Mouse (Mus musculus) hindbrain, embryonic 12.5 days (tissue): ENCODE measurements around the gene Col27a1. TPM values are rescaled to one million over a fixed set of nuclear protein-coding genes. Genes with fewer than 3 reads are reported as not detected.

Source experiments
- ATAC-seq: fragments of 200-750 bp; cut with Nextera tagmentation; 2 replicates; pipeline ENCODE4 v1.8.0; 2017; ENCODE audit warnings: moderate TSS enrichment; ENCODE audit not compliant: low FRiP score
- H3K27ac ChIP-seq: fragments of 300-500 bp; sonication (generic); 2 replicates; pipeline ENCODE4 v1.5.1; 2016; ENCODE audit warnings: mild to moderate bottlenecking
- H3K27me3 ChIP-seq: fragments of 300-500 bp; sonication (generic); 2 replicates; pipeline ENCODE4 v1.6.1; 2016; ENCODE audit warnings: mild to moderate bottlenecking
- H3K36me3 ChIP-seq: fragments of 300-500 bp; sonication (generic); 2 replicates; pipeline ENCODE4 v1.6.1; 2016; ENCODE audit warnings: mild to moderate bottlenecking
- H3K4me1 ChIP-seq: fragments of 300-500 bp; sonication (generic); 2 replicates; pipeline ENCODE4 v1.6.1; 2016
- H3K4me2 ChIP-seq: fragments of 300-500 bp; sonication (generic); replicated peaks from 2 replicates; pipeline ENCODE4 v1.6.1; 2016; ENCODE audit warnings: mild to moderate bottlenecking
- H3K4me3 ChIP-seq: fragments of 300-500 bp; sonication (generic); 2 replicates; pipeline ENCODE4 v1.5.1; 2016; ENCODE audit warnings: mild to moderate bottlenecking
- H3K9ac ChIP-seq: fragments of 300-500 bp; sonication (generic); 2 replicates; pipeline ENCODE4 v1.6.1; 2016; ENCODE audit warnings: mild to moderate bottlenecking, moderate library complexity
- H3K9me3 ChIP-seq: fragments of 300-500 bp; sonication (generic); replicated peaks from 2 replicates; pipeline ENCODE4 v1.6.1; 2016; ENCODE audit warnings: mild to moderate bottlenecking
- WGBS: fragments of 180-500 bp; shearing (Covaris S2); methylation state at CpG from one replicate; pipeline ENCODE4 v1.1.7; 2016; 5-methylcytosine and 5-hydroxymethylcytosine counted together
- polyA plus RNA-seq: library from polyadenylated mRNA; unstranded; fragments of >200 nt; fragmentation: Nextera tagmentation; extraction: Ambion mirVana; gene quantifications from 2 replicates; pipeline ENCODE4 v1.2.1, GENCODE M21; 2016

The Col27a1 gene
- polyA plus RNA-seq, 1 experiment from 2014 or later = 10.5 TPM

- ATAC-seq = peak; percentile 26
- peak overlapping the region; percentile 44; the same call in 1 of the 2 replicates for H3K27ac ChIP-seq
- no peak overlapping the region for H3K9ac ChIP-seq
These were observed 15.1 kb downstream of the Col27a1 start for GRCm38 (mm10) chr4:63228943-63229342.

GRCm38 (mm10) chr4:63229991-63230581 lies 16.3 kb downstream of the Col27a1 start:
- H3K27ac ChIP-seq = no peak overlapping the region
- H3K27me3 ChIP-seq = no peaks in the 10 kb centered on the region
- peak; percentile 24; the same call in 1 of the 2 replicates for ATAC-seq
- H3K4me1 ChIP-seq = peaks cover 32% of the 10 kb centered on the region
- H3K36me3 ChIP-seq = no peaks in the 10 kb centered on the region
- WGBS = 69% methylated on average over 14 of the region's 14 CpGs
- H3K4me3 ChIP-seq = no peak overlapping the region
- no peak overlapping the region for H3K9ac ChIP-seq
- no peak overlapping the region for H3K4me2 ChIP-seq
- H3K9me3 ChIP-seq = no peaks in the 10 kb centered on the region

More at GRCm38 (mm10) chr4:63228943-63229342, 15.1 kb downstream of the Col27a1 start:
- peaks cover 32% of the 10 kb centered on the region for H3K4me1 ChIP-seq
- no peak overlapping the region for H3K4me3 ChIP-seq
- H3K4me2 ChIP-seq = no peak overlapping the region
- WGBS = 53% methylated on average over 5 of the region's 5 CpGs
- H3K36me3 ChIP-seq = no peaks in the 10 kb centered on the region
- H3K9me3 ChIP-seq = no peaks in the 10 kb centered on the region
- H3K27me3 ChIP-seq = no peaks in the 10 kb centered on the region

- Histone ChIP-seq H3K9me3 (no peaks in the 10 kb centered on the region), H3K9ac (no peak overlapping the region)
- WGBS = 50% methylated on average over 1 of the region's 1 CpGs
These were observed 17.3 kb downstream of the Col27a1 start for GRCm38 (mm10) chr4:63231121-63231520.

GRCm38 (mm10) chr4:63232542-63233020 lies 18.8 kb downstream of the Col27a1 start:
- Histone ChIP-seq H3K27me3 (no peaks in the 10 kb centered on the region), H3K36me3 (no peaks in the 10 kb centered on the region), H3K9ac (no peak overlapping the region), H3K9me3 (no peaks in the 10 kb centered on the region), H3K4me2 (no peak overlapping the region), H3K4me1 (peaks cover 26% of the 10 kb centered on the region), H3K27ac (no peak overlapping the region), H3K4me3 (no peak overlapping the region)
- WGBS = 47% methylated on average over 2 of the region's 2 CpGs
- no peak for ATAC-seq

More at GRCm38 (mm10) chr4:63231121-63231520, 17.3 kb downstream of the Col27a1 start:
- Histone ChIP-seq H3K27ac (no peak overlapping the region), H3K36me3 (no peaks in the 10 kb centered on the region), H3K27me3 (no peaks in the 10 kb centered on the region), H3K4me3 (no peak overlapping the region), H3K4me1 (peaks cover 32% of the 10 kb centered on the region), H3K4me2 (no peak overlapping the region)
- no peak for ATAC-seq

GRCm38 (mm10) chr4:63233557-63234452 lies 20.0 kb downstream of the Col27a1 start:
- H3K4me1 ChIP-seq = peaks cover 26% of the 10 kb centered on the region

GRCm38 (mm10) chr4:63234852-63235251 lies 21.0 kb downstream of the Col27a1 start:
- H3K9ac ChIP-seq = no peak overlapping the region
- H3K4me2 ChIP-seq = no peak overlapping the region
- no peaks in the 10 kb centered on the region for H3K36me3 ChIP-seq
- H3K9me3 ChIP-seq = no peaks in the 10 kb centered on the region
- no peak for ATAC-seq
- H3K4me3 ChIP-seq = no peak overlapping the region
- peaks cover 15% of the 10 kb centered on the region for H3K4me1 ChIP-seq
- no peak overlapping the region for H3K27ac ChIP-seq
- WGBS = 91% methylated on average over 5 of the region's 5 CpGs
- no peaks in the 10 kb centered on the region for H3K27me3 ChIP-seq

More at GRCm38 (mm10) chr4:63233557-63234452, 20.0 kb downstream of the Col27a1 start:
- Histone ChIP-seq H3K27ac (no peak overlapping the region), H3K9ac (no peak overlapping the region), H3K36me3 (no peaks in the 10 kb centered on the region), H3K4me2 (no peak overlapping the region), H3K27me3 (no peaks in the 10 kb centered on the region), H3K4me3 (no peak overlapping the region), H3K9me3 (no peaks in the 10 kb centered on the region)
- 84% methylated on average over 7 of the region's 7 CpGs for WGBS
- ATAC-seq = no peak

GRCm38 (mm10) chr4:63236235-63236634 lies 22.4 kb downstream of the Col27a1 start:
- H3K27me3 ChIP-seq = no peaks in the 10 kb centered on the region
- H3K27ac ChIP-seq = no peak overlapping the region
- no peak overlapping the region for H3K9ac ChIP-seq
- ATAC-seq = no peak
- no peaks in the 10 kb centered on the region for H3K9me3 ChIP-seq
- 73% methylated on average over 2 of the region's 2 CpGs for WGBS
- H3K4me1 ChIP-seq = peaks cover 3% of the 10 kb centered on the region
- no peaks in the 10 kb centered on the region for H3K36me3 ChIP-seq
- H3K4me2 ChIP-seq = no peak overlapping the region
- H3K4me3 ChIP-seq = no peak overlapping the region

- no peaks in the 10 kb centered on the region for H3K36me3 ChIP-seq
- no peak for ATAC-seq
- no peak overlapping the region for H3K4me3 ChIP-seq
- WGBS = 89% methylated on average over 3 of the region's 3 CpGs
- no peak overlapping the region for H3K4me2 ChIP-seq
- H3K4me1 ChIP-seq = peaks cover 3% of the 10 kb centered on the region
- no peaks in the 10 kb centered on the region for H3K9me3 ChIP-seq
- no peak overlapping the region for H3K9ac ChIP-seq
- no peaks in the 10 kb centered on the region for H3K27me3 ChIP-seq
- no peak overlapping the region for H3K27ac ChIP-seq
These were observed 23.4 kb downstream of the Col27a1 start for GRCm38 (mm10) chr4:63237225-63237624.

- Histone ChIP-seq H3K27me3 (no peaks in the 10 kb centered on the region), H3K4me2 (no peak overlapping the region), H3K36me3 (no peaks in the 10 kb centered on the region), H3K4me1 (peaks cover 3% of the 10 kb centered on the region), H3K9ac (no peak overlapping the region), H3K9me3 (no peaks in the 10 kb centered on the region), H3K4me3 (no peak overlapping the region), H3K27ac (no peak overlapping the region)
- no peak for ATAC-seq
- WGBS = 63% methylated on average over 7 of the region's 7 CpGs
These were observed 24.3 kb downstream of the Col27a1 start for GRCm38 (mm10) chr4:63238141-63238540.

GRCm38 (mm10) chr4:63238722-63239121 lies 24.9 kb downstream of the Col27a1 start:
- Histone ChIP-seq H3K9ac (no peak overlapping the region), H3K4me1 (peaks cover 3% of the 10 kb centered on the region), H3K4me3 (no peak overlapping the region), H3K4me2 (no peak overlapping the region), H3K27me3 (no peaks in the 10 kb centered on the region), H3K36me3 (no peaks in the 10 kb centered on the region), H3K27ac (peak overlapping the region; percentile 52; the same call in 1 of the 2 replicates), H3K9me3 (no peaks in the 10 kb centered on the region)
- WGBS = 59% methylated on average over 5 of the region's 5 CpGs
- peak; percentile 44 for ATAC-seq

- Histone ChIP-seq H3K9me3 (no peaks in the 10 kb centered on the region), H3K9ac (no peak overlapping the region), H3K36me3 (no peaks in the 10 kb centered on the region), H3K27ac (no peak overlapping the region), H3K27me3 (no peaks in the 10 kb centered on the region), H3K4me2 (no peak overlapping the region), H3K4me1 (peaks cover 3% of the 10 kb centered on the region), H3K4me3 (no peak overlapping the region)
- WGBS = 95% methylated on average over 3 of the region's 3 CpGs
- ATAC-seq = no peak
These were observed 27.2 kb downstream of the Col27a1 start for GRCm38 (mm10) chr4:63241031-63241430.

GRCm38 (mm10) chr4:63247991-63248390 lies 34.2 kb downstream of the Col27a1 start:
- Histone ChIP-seq H3K27me3 (no peaks in the 10 kb centered on the region), H3K4me2 (no peak overlapping the region), H3K27ac (no peak overlapping the region), H3K4me1 (no peaks in the 10 kb centered on the region), H3K9ac (no peak overlapping the region), H3K9me3 (no peaks in the 10 kb centered on the region), H3K4me3 (no peak overlapping the region), H3K36me3 (no peaks in the 10 kb centered on the region)
- ATAC-seq = no peak
